Mouse (Mus musculus): Measurements from ENCODE around the gene Kcnk4. TPM values are rescaled to one million over a fixed set of nuclear protein-coding genes. Genes with fewer than 3 reads are reported as not detected.

Kcnk4 gene
- total and polyA plus RNA-seq, 3 experiments = 0.15 to 1.8 TPM; not detected in 1

DNA sequence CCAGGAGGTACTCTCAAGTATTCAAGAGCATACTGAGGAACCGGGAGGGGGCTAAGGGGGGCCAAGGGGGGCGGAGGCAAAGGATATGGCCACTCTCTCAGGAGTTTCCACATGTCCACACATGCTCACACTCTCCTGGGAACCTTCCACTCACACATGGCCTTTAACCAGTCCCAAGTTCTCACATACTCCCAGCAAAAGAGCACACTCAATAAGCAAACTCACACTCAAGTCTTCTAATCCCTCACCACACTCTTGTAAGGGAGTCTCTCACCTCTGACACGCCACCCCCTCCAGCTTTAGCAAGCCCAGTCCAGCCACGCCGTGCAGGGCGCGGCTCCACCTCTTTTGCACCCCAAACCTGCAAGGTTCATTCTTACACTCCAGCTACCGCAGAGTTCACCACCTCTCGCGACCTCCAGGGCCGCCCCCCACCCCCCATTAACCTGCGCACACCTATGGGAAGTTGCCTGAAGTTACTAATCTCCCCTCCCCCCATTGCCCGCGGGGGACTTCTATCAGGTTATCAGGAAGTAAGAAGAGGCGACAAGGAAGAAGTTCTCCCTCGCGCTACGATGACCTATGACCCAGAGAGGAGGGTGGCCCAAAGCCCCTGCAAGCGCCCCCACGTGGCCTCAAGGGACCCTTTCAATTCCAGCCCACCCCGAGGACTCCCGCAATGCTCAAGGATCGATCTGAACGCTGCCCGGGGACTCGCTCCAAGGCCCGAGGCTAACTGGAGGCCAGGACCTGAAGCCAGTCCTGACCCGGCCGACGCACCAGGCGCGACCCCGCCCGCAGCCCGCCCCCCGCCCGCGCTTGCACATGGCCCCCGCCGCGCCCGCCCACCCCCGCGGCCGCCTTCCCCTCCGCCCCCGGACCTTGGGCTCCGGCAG, 13.3 kb downstream of the Kcnk4 start (continued):
- TF ChIP-seq UBTF (IDR thresholded peaks at IDR 0.05; ENCODE audit: borderline replicate concordance, insufficient read depth, low read depth, low read length) (no peak), CTCF (IDR thresholded peaks at IDR 0.05 in 2 of 3, conservative IDR thresholded peaks at IDR 0.05 in 1 of 3; ENCODE audit: control insufficient read depth in 1 of 3, insufficient read depth in 1 of 3, low read depth in 2 of 3, low read length in 3 of 3, poor library complexity in 1 of 3, severe bottlenecking in 1 of 3) (peak in 1 of 3 experiments; percentile 30; a peak in 1 of 6 replicates), KAT2A (conservative IDR thresholded peaks at IDR 0.05; ENCODE audit: low read depth, low read length) (no peak), RCOR1 (IDR thresholded peaks at IDR 0.05; ENCODE audit: low read depth, low read length) (no peak)

DNA sequence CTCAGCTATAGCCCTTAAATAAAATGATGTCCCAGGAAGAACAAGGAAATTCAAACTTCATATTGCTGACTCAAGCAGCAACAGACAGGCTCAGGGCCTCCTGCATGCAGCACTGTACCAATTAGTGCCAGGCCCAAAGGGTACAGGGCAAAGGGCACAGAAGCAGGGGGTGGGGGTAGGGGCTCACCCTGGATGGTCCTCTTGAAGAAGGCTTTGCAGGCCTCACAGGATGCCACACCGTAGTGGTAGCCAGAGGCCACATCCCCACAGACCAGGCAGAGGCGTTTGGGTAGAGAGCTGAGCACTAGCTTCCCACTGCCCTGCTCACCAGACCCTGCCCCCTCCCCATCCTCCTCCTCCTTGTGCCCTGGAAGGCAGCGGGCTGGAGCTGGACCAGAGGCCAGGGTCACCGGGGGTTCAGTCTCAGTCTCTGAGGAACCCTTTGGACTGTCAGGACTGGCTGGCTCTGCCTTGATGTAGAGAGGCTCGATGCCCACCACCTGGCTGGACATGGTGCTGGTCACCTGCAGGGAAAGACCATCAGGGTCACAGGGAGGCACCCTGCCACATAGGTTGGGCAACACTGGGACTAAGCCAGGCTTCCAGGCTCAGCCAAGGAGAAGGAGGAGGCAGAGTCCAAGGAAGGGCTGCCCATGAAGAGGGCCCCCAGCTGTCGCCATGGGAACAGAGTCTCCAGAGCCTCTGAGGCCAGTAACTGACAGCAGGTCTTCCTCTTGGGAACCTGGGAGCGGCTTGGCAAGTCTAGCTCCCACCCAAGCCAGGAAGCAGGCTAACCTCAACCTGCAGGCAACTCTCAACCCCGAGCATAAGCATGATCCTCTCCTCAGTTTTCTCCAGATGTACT, 14.2 kb downstream of the Kcnk4 start:
- no peak for DNase-seq (ENCODE audit: low read depth, low spot score)
- no peak for TF ChIP-seq USF2 (IDR thresholded peaks at IDR 0.05; ENCODE audit: borderline replicate concordance in 1 of 2, insufficient read depth in 1 of 2, low read depth in 1 of 2, low read length in 2 of 2)
- no peak for TF ChIP-seq GABPA (IDR thresholded peaks at IDR 0.05; ENCODE audit: low read depth, low read length)
- no peak for TF ChIP-seq MXI1 (IDR thresholded peaks at IDR 0.05; ENCODE audit: low read depth, low read length)
- TF ChIP-seq RAD21 (IDR thresholded peaks at IDR 0.05; ENCODE audit: low read depth, low read length) = no peak
- no peak for TF ChIP-seq POLR2AphosphoS5 (IDR thresholded peaks at IDR 0.05; ENCODE audit: borderline replicate concordance, low read depth, low read length)
- no peak for TF ChIP-seq MYC (IDR thresholded peaks at IDR 0.05; ENCODE audit: low read depth, low read length)
- no peak for TF ChIP-seq TCF12 (IDR thresholded peaks at IDR 0.05; ENCODE audit: low read depth, low read length)
- TF ChIP-seq GATA1 (IDR thresholded peaks at IDR 0.05; ENCODE audit: low read depth, low read length) = no peak
- TF ChIP-seq ZKSCAN1 (IDR thresholded peaks at IDR 0.05; ENCODE audit: low read depth, low read length) = no peak
- TF ChIP-seq ELF1 (IDR thresholded peaks at IDR 0.05; ENCODE audit: low read depth, low read length) = no peak
- TF ChIP-seq RCOR1 (IDR thresholded peaks at IDR 0.05; ENCODE audit: low read depth, low read length) = no peak
- no peak for TF ChIP-seq USF1 (IDR thresholded peaks at IDR 0.05; ENCODE audit: low read depth, low read length)
- no peak for TF ChIP-seq NRF1 (IDR thresholded peaks at IDR 0.05; ENCODE audit: insufficient read depth, low read depth, low read length, poor library complexity, severe bottlenecking)
- TF ChIP-seq POLR2AphosphoS2 (IDR thresholded peaks at IDR 0.05; ENCODE audit: low read length) = no peak

More for the DNA sequence above, 14.2 kb downstream of the Kcnk4 start:
- Histone ChIP-seq H3K4me3 (ENCODE audit: control insufficient read depth in 1 of 2, insufficient read depth in 1 of 2, low read depth in 2 of 2, low read length in 2 of 2) (peak overlapping the region in 1 of 2 experiments; percentile 85; a peak in 2 of 4 replicates), H3K27ac (ENCODE audit: control insufficient read depth, low read depth, low read length) (no peak overlapping the region), H3K9me3 (replicated peaks; ENCODE audit: insufficient read depth, low read length) (no peaks in the 10 kb centered on the region), H3K27me3 (ENCODE audit: control insufficient read depth in 1 of 2, insufficient read depth in 2 of 2, low read length in 2 of 2) (no peaks in the 10 kb centered on the region), H3K79me2 (ENCODE audit: control insufficient read depth, insufficient read depth, low read length, poor library complexity) (peaks cover 15% of the 10 kb centered on the region), H3K4me1 (ENCODE audit: control insufficient read depth in 1 of 2, insufficient read depth in 2 of 2, low read length in 2 of 2) (peaks cover 0 to 10% of the 10 kb centered on the region in 2 experiments; a peak in 2 of 4 replicates), H3K36me3 (ENCODE audit: control insufficient read depth in 1 of 2, insufficient read depth in 2 of 2, low read length in 2 of 2) (peaks cover 0 to 5% of the 10 kb centered on the region in 2 experiments; a peak in 2 of 4 replicates), H3K9ac (ENCODE audit: control insufficient read depth, low read depth, low read length, poor library complexity, severe bottlenecking) (peak overlapping the region; percentile 37; the same call in 1 of the 2 replicates)

Measured in MEL (cell line).